Mouse (Mus musculus) bone marrow, adult 2 months (tissue): ENCODE results near the gene Itgb4.

Source experiments
- CTCF ChIP-seq: fragments of 200-500 bp; IDR thresholded peaks from 2 replicates; pipeline ENCODE4 v1.5.1; 2011; ENCODE audit warnings: low read length, control low read depth; ENCODE audit not compliant: control insufficient read depth, insufficient read depth
- POLR2A ChIP-seq: fragments of 200-500 bp; IDR thresholded peaks from 2 replicates; pipeline ENCODE4 v1.6.1; 2011; ENCODE audit warnings: low read depth, mild to moderate bottlenecking, control low read depth, low read length, borderline replicate concordance; ENCODE audit not compliant: control insufficient read depth

- TF ChIP-seq CTCF (no peak), POLR2A (no peak)
Observed at GRCm38 (mm10) chr11:116040593-116040992, 66.1 kb downstream of the Itgb4 start.
